8 mouse cellular contexts compared by ENCODE assay signal in the genomic region with DNA sequence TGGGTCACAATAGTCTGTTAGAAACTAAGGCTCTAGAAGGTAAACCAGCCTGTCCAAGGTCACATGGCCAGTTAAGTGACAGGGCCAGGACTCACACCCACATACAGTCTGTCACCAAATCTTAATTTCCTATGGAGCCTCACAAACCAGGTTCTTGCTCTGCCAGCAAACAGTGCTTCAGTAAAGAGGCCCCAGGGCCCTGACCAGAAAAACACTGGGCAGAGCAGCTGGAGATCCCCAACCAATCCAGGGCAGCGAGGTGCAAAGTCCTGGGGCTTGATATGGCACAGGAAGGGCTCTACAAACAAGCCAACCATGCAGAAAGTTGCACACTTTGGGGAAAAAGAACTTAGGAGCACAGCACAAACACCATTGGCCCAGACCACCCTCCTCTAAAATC. TPM values are rescaled to one million over a fixed set of nuclear protein-coding genes. Genes with fewer than 3 reads are reported as not detected.
DNase-seq lines count a peak whose midpoint lies in the region; ATAC-seq and TF ChIP-seq lines count a peak whose summit lies in the region.

No protein-coding gene starts in this region.

- H3K4me1 ChIP-seq in heart, embryonic 11.5 days (ENCODE audit: control insufficient read depth, insufficient read depth, low read length) = peaks cover 46% of the 10 kb centered on the region
- peaks cover 42% of the 10 kb centered on the region for H3K4me1 ChIP-seq in hindbrain, embryonic 16.5 days (ENCODE audit: control insufficient read depth, insufficient read depth, low read depth, low read length)
- H3K4me1 ChIP-seq in liver, embryonic 14.5 days (replicated peaks; ENCODE audit: control insufficient read depth in 2 of 2, insufficient read depth in 2 of 2, low read length in 1 of 2) = peaks cover 53 to 60% of the 10 kb centered on the region in 2 experiments

- TF ChIP-seq EP300 in liver, embryonic 14.5 days (IDR thresholded peaks at IDR 0.05; ENCODE audit: low read depth) = no peak

- H3K4me3 ChIP-seq in heart, embryonic 11.5 days (ENCODE audit: low read depth, low read length) = peak overlapping the region; percentile 71
- H3K4me3 ChIP-seq in hindbrain, embryonic 16.5 days (ENCODE audit: low read length) = peak overlapping the region; percentile 84
- peak overlapping the region; percentile 89 to 95 for H3K4me3 ChIP-seq in liver, embryonic 14.5 days (ENCODE audit: insufficient read depth in 1 of 2, low read depth in 2 of 2, low read length in 2 of 2)

- intact Hi-C loops in heart, postnatal 10 days (cut with DNase I) = no loop called here

- H3K4me2 ChIP-seq in heart, embryonic 11.5 days = peak overlapping the region; percentile 73
- H3K4me2 ChIP-seq in hindbrain, embryonic 16.5 days (ENCODE audit: low read length) = peak overlapping the region; percentile 87
- peak overlapping the region; percentile 84 for H3K4me2 ChIP-seq in liver, embryonic 14.5 days (ENCODE audit: low read depth)

- WGBS in heart, embryonic 11.5 days (ENCODE audit: insufficient replicate concordance) = 25% methylated on average over 1 of the region's 1 CpGs
- 32% methylated on average over 1 of the region's 1 CpGs for WGBS in hindbrain, embryonic 16.5 days
- WGBS in liver, embryonic 14.5 days (ENCODE audit: insufficient replicate concordance) = 15% methylated on average over 1 of the region's 1 CpGs

- H3K27ac ChIP-seq in heart, embryonic 11.5 days (ENCODE audit: low read depth, low read length) = peak overlapping the region; percentile 98
- H3K27ac ChIP-seq in hindbrain, embryonic 16.5 days (ENCODE audit: low read depth, low read length) = no peak overlapping the region
- H3K27ac ChIP-seq in liver, embryonic 14.5 days = peak overlapping the region; percentile 93

- no peaks in the 10 kb centered on the region for H3K36me3 ChIP-seq in heart, embryonic 11.5 days (ENCODE audit: control insufficient read depth, insufficient read depth, low read length)
- no peaks in the 10 kb centered on the region for H3K36me3 ChIP-seq in hindbrain, embryonic 16.5 days (ENCODE audit: control insufficient read depth, insufficient read depth, low read length)
- H3K36me3 ChIP-seq in liver, embryonic 14.5 days (replicated peaks; ENCODE audit: control insufficient read depth, insufficient read depth, low read depth) = peaks cover 47% of the 10 kb centered on the region

- TF ChIP-seq CTCF in liver, embryonic 14.5 days (IDR thresholded peaks at IDR 0.05; ENCODE audit: low read depth) = no peak

- DNase-seq in heart, postnatal 10 days = no peak
- peak; percentile 46 to 60 for DNase-seq in cerebellum, postnatal 36 days
- DNase-seq in liver, embryonic 14.5 days (ENCODE audit: low read depth in 3 of 3, low spot score in 3 of 3) = no peak
- DNase-seq in embryo, embryonic 9.5 days (ENCODE audit: extremely low spot score) = no peak
- no peak for DNase-seq in gastrocnemius, postnatal 4 days (ENCODE audit: low spot score in 2 of 2)
- DNase-seq in T-cell, adult 2 months (ENCODE audit: low spot score) = no peak

- no peaks in the 10 kb centered on the region for H3K27me3 ChIP-seq in heart, embryonic 11.5 days (ENCODE audit: control insufficient read depth, insufficient read depth, low read length)
- H3K27me3 ChIP-seq in hindbrain, embryonic 16.5 days (replicated peaks; ENCODE audit: control insufficient read depth, insufficient read depth, low read length) = no peaks in the 10 kb centered on the region
- no peaks in the 10 kb centered on the region for H3K27me3 ChIP-seq in liver, embryonic 14.5 days (ENCODE audit: control insufficient read depth, insufficient read depth, low read length)

- peak overlapping the region; percentile 96 for H3K9ac ChIP-seq in heart, embryonic 11.5 days (ENCODE audit: low read depth, low read length)
- peak overlapping the region; percentile 46 for H3K9ac ChIP-seq in hindbrain, embryonic 16.5 days (ENCODE audit: low read depth, low read length)
- H3K9ac ChIP-seq in liver, embryonic 14.5 days (replicated peaks) = peak overlapping the region; percentile 98

- no peaks in the 10 kb centered on the region for H3K9me3 ChIP-seq in heart, embryonic 11.5 days (replicated peaks; ENCODE audit: control insufficient read depth, low read length)
- H3K9me3 ChIP-seq in hindbrain, embryonic 16.5 days (ENCODE audit: control insufficient read depth, low read length) = no peaks in the 10 kb centered on the region
- H3K9me3 ChIP-seq in liver, embryonic 14.5 days (ENCODE audit: control insufficient read depth, low read length) = no peaks in the 10 kb centered on the region

- ATAC-seq in heart, embryonic 11.5 days (replicated peaks; ENCODE audit: insufficient number of reproducible peaks, low FRiP score, low TSS enrichment) = no peak
- ATAC-seq in hindbrain, embryonic 16.5 days = no peak
- ATAC-seq in liver, embryonic 14.5 days (ENCODE audit: insufficient read depth) = no peak

RNA-seq across cellular contexts. Expression of a gene that starts 3.0 kb away (rescaled TPM):
- 69.8 and 73.1 TPM in 2 replicates for polyA plus RNA-seq in heart, embryonic 11.5 days (2014; fragmentation: Nextera tagmentation; extraction: Ambion mirVana)
- total RNA-seq in heart, postnatal 10 days (2021) = 10 to 100 TPM; 40.0 to 72.4 TPM
- polyA plus RNA-seq in hindbrain, embryonic 16.5 days (2015; fragmentation: Nextera tagmentation; extraction: Ambion mirVana) = 138 and 159 TPM in 2 replicates
- 72.2 and 81.6 TPM in 2 replicates for polyA plus RNA-seq in liver, embryonic 14.5 days (2012; rRNA removed)
- polyA plus RNA-seq in liver, embryonic 14.5 days (2014; fragmentation: Nextera tagmentation; extraction: Ambion mirVana) = 172 and 186 TPM in 2 replicates
- total RNA-seq in gastrocnemius, postnatal 4 days (2021) = 10 to 100 TPM; 24.5 to 29.2 TPM

RNA-seq across cellular contexts. Expression of a gene that starts 19.2 kb away (rescaled TPM):
- 81.0 and 88.3 TPM in 2 replicates for polyA plus RNA-seq in heart, embryonic 11.5 days (2014; fragmentation: Nextera tagmentation; extraction: Ambion mirVana)
- 10 to 100 TPM; 16.0 to 17.8 TPM for total RNA-seq in heart, postnatal 10 days (2021)
- polyA plus RNA-seq in hindbrain, embryonic 16.5 days (2015; fragmentation: Nextera tagmentation; extraction: Ambion mirVana) = 14.8 and 19.8 TPM in 2 replicates
- 25.1 and 47.1 TPM in 2 replicates for polyA plus RNA-seq in liver, embryonic 14.5 days (2012; rRNA removed)
- 80.9 and 82.6 TPM in 2 replicates for polyA plus RNA-seq in liver, embryonic 14.5 days (2014; fragmentation: Nextera tagmentation; extraction: Ambion mirVana)
- 10 to 100 TPM; 22.2 to 24.0 TPM for total RNA-seq in gastrocnemius, postnatal 4 days (2021)

Comparison
In these comparisons a context has a peak if more than half of its experiments do, and no peak if none do; other contexts are left out.
1. H3K9ac ChIP-seq: peak in every context shown above with its lines; median percentile 98 in liver, embryonic 14.5 days; 96 in heart, embryonic 11.5 days; 46 in hindbrain, embryonic 16.5 days.
2. DNase-seq: peak in cerebellum, postnatal 36 days (2 of 2); none in heart, postnatal 10 days (0 of 2), liver, embryonic 14.5 days (0 of 3), embryo, embryonic 9.5 days (single experiment), gastrocnemius, postnatal 4 days (0 of 2) and T-cell, adult 2 months (single experiment).
3. Peak in every context shown above with its lines, with median percentiles within 50 percentile points of each other: H3K4me2 ChIP-seq and H3K4me3 ChIP-seq.